8 mouse cellular contexts compared by ENCODE assay signal in genomic region chr5:64883906-64884591, GRCm38 (mm10). TPM values are rescaled to one million over a fixed set of nuclear protein-coding genes. Genes with fewer than 3 reads are reported as not detected.
A peak's percentile ranks its signal among the peaks of the same experiment; 100 is the strongest.
DNase-seq lines count a peak whose midpoint lies in the region; ATAC-seq lines count a peak whose summit lies in the region.

No protein-coding gene starts in this region.

- H3K9me3 ChIP-seq in midbrain, embryonic 10.5 days (replicated peaks) = peaks cover 7% of the 10 kb centered on the region
- H3K9me3 ChIP-seq in midbrain, embryonic 14.5 days (ENCODE audit: control insufficient read depth, low read length) = 0 out of 2 replicates have a peak, but pooled peaks cover 2% of the 10 kb centered on the region
- no peaks in the 10 kb centered on the region for H3K9me3 ChIP-seq in embryonic facial prominence, embryonic 15.5 days (replicated peaks)
- peaks cover under 1% of the 10 kb centered on the region; the same call in 1 of the 2 replicates for H3K9me3 ChIP-seq in liver, embryonic 16.5 days (replicated peaks; ENCODE audit: control insufficient read depth, low read length)

- H3K27ac ChIP-seq in midbrain, embryonic 10.5 days (replicated peaks) = 0 out of 2 replicates have a peak overlapping the region, but pooled peaks have one; percentile 33
- H3K27ac ChIP-seq in midbrain, embryonic 14.5 days (replicated peaks; ENCODE audit: low read depth, low read length) = no peak overlapping the region
- H3K27ac ChIP-seq in embryonic facial prominence, embryonic 15.5 days (replicated peaks) = peak overlapping the region; percentile 25
- H3K27ac ChIP-seq in liver, embryonic 16.5 days (ENCODE audit: low read length) = peak overlapping the region; percentile 51; the same call in 1 of the 2 replicates

- H3K4me1 ChIP-seq in midbrain, embryonic 10.5 days = peaks cover 12% of the 10 kb centered on the region
- no peaks in the 10 kb centered on the region for H3K4me1 ChIP-seq in midbrain, embryonic 14.5 days (ENCODE audit: control insufficient read depth, insufficient read depth, low read length)
- peaks cover 10% of the 10 kb centered on the region for H3K4me1 ChIP-seq in embryonic facial prominence, embryonic 15.5 days
- peaks cover 7% of the 10 kb centered on the region for H3K4me1 ChIP-seq in liver, embryonic 16.5 days (ENCODE audit: control insufficient read depth, low read depth, low read length)

- no peak for ATAC-seq in midbrain, embryonic 14.5 days (ENCODE audit: low FRiP score, low TSS enrichment)
- no peak for ATAC-seq in embryonic facial prominence, embryonic 15.5 days (ENCODE audit: insufficient number of reproducible peaks, low FRiP score, low TSS enrichment, low read depth)
- peak; percentile 53 for ATAC-seq in liver, embryonic 16.5 days (ENCODE audit: low read depth)
- peak; percentile 46; the same call in 1 of the 2 replicates for ATAC-seq in neutrophil, adult 5-6 weeks (ENCODE audit: extremely low read depth, insufficient number of reproducible peaks, low FRiP score, poor library complexity, severe bottlenecking)
- no peak for ATAC-seq in frontal cortex, adult (ENCODE audit: low TSS enrichment)

- H3K9ac ChIP-seq in midbrain, embryonic 14.5 days (replicated peaks; ENCODE audit: low read length) = no peak overlapping the region
- H3K9ac ChIP-seq in embryonic facial prominence, embryonic 15.5 days = no peak overlapping the region
- H3K9ac ChIP-seq in liver, embryonic 16.5 days (ENCODE audit: low read depth, low read length) = no peak overlapping the region

- H3K36me3 ChIP-seq in midbrain, embryonic 10.5 days = no peaks in the 10 kb centered on the region
- H3K36me3 ChIP-seq in midbrain, embryonic 14.5 days (ENCODE audit: control insufficient read depth, insufficient read depth, low read length) = no peaks in the 10 kb centered on the region
- no peaks in the 10 kb centered on the region for H3K36me3 ChIP-seq in embryonic facial prominence, embryonic 15.5 days
- H3K36me3 ChIP-seq in liver, embryonic 16.5 days (ENCODE audit: control insufficient read depth, insufficient read depth) = no peaks in the 10 kb centered on the region

- H3K27me3 ChIP-seq in midbrain, embryonic 10.5 days (ENCODE audit: low read depth, poor library complexity, severe bottlenecking) = no peaks in the 10 kb centered on the region
- H3K27me3 ChIP-seq in midbrain, embryonic 14.5 days (ENCODE audit: control insufficient read depth, insufficient read depth, low read length) = no peaks in the 10 kb centered on the region
- no peaks in the 10 kb centered on the region for H3K27me3 ChIP-seq in embryonic facial prominence, embryonic 15.5 days
- no peaks in the 10 kb centered on the region for H3K27me3 ChIP-seq in liver, embryonic 16.5 days (ENCODE audit: control insufficient read depth, insufficient read depth, low read depth, low read length)

- DNase-seq in midbrain, embryonic 10.5 days (ENCODE audit: low spot score) = no peak
- no peak for DNase-seq in midbrain, embryonic 14.5 days
- peak; percentile 60 for DNase-seq in heart, postnatal 4 days
- no peak for DNase-seq in layer of hippocampus, postnatal 25 days (ENCODE audit: extremely low spot score in 1 of 2, low spot score in 1 of 2)

- 71% methylated on average over 8 of the region's 8 CpGs for WGBS in midbrain, embryonic 10.5 days
- WGBS in midbrain, embryonic 14.5 days = 70% methylated on average over 8 of the region's 8 CpGs
- 59% methylated on average over 8 of the region's 8 CpGs for WGBS in embryonic facial prominence, embryonic 15.5 days
- WGBS in liver, embryonic 16.5 days (ENCODE audit: insufficient replicate concordance) = 23% methylated on average over 8 of the region's 8 CpGs

- H3K4me3 ChIP-seq in midbrain, embryonic 10.5 days = no peak overlapping the region
- H3K4me3 ChIP-seq in midbrain, embryonic 14.5 days (replicated peaks; ENCODE audit: low read depth, low read length) = no peak overlapping the region
- H3K4me3 ChIP-seq in embryonic facial prominence, embryonic 15.5 days (replicated peaks) = no peak overlapping the region
- H3K4me3 ChIP-seq in liver, embryonic 16.5 days (ENCODE audit: low read depth, low read length) = peak overlapping the region; percentile 0; the same call in 1 of the 2 replicates

- H3K4me2 ChIP-seq in midbrain, embryonic 14.5 days (ENCODE audit: low read length) = no peak overlapping the region
- H3K4me2 ChIP-seq in embryonic facial prominence, embryonic 15.5 days (replicated peaks) = no peak overlapping the region
- H3K4me2 ChIP-seq in liver, embryonic 16.5 days (ENCODE audit: low read depth, low read length) = peak overlapping the region; percentile 30; the same call in 1 of the 2 replicates

RNA-seq across cellular contexts. Expression of gene Tlr1, which starts 49.3 kb away (rescaled TPM):
- 0.25 and 0.32 TPM in 2 replicates for polyA plus RNA-seq in midbrain, embryonic 10.5 days (2016; fragmentation: Nextera tagmentation; extraction: Ambion mirVana)
- polyA plus RNA-seq in midbrain, embryonic 14.5 days (2014; fragmentation: Nextera tagmentation; extraction: Ambion mirVana) = 0.15 and 0.51 TPM in 2 replicates
- 1.3 and 1.7 TPM in 2 replicates for polyA plus RNA-seq in embryonic facial prominence, embryonic 15.5 days (2015; fragmentation: Nextera tagmentation; extraction: Ambion mirVana)
- total RNA-seq in heart, postnatal 4 days (2021) = under 1 TPM; 0.32 to 0.36 TPM
- polyA plus RNA-seq in liver, embryonic 16.5 days (2015; fragmentation: Nextera tagmentation; extraction: Ambion mirVana) = 0.86 and 1.5 TPM in 2 replicates
- 84.2 and 96.3 TPM in 2 replicates for total RNA-seq in neutrophil, adult 5-6 weeks (2017)
- total RNA-seq in layer of hippocampus, postnatal 25 days (2021) = under 1 TPM; 0.26 to 0.32 TPM

Comparison
In these comparisons a context has a peak if more than half of its experiments do, and no peak if none do; other contexts are left out.
1. ATAC-seq: peak in liver, embryonic 16.5 days (single experiment) and neutrophil, adult 5-6 weeks (single experiment); none in midbrain, embryonic 14.5 days (single experiment), embryonic facial prominence, embryonic 15.5 days (single experiment) and frontal cortex, adult (single experiment).